Mouse (Mus musculus) megakaryocyte, embryonic 14.5 days (primary cell): ENCODE data around the gene Kcnj6. TPM values are rescaled to one million over a fixed set of nuclear protein-coding genes. Genes with fewer than 3 reads are reported as not detected.
"Not testable (repeated sequence)": the region's sequence is repeated elsewhere in the genome, so short reads cannot be mapped to it uniquely, and the experiment has no call there.

Source experiments
- H3K27me3 ChIP-seq: replicated peaks from 2 replicates; pipeline ENCODE3; 2012; ENCODE audit warnings: inconsistent platforms
- H3K36me3 ChIP-seq: replicated peaks from 2 replicates; pipeline ENCODE3; 2012; ENCODE audit warnings: low read length, inconsistent platforms, mixed read lengths
- H3K4me1 ChIP-seq: 2 replicates; pipeline ENCODE4 v1.6.1; 2012; ENCODE audit warnings: inconsistent platforms
- H3K4me3 ChIP-seq: replicated peaks from 2 replicates; pipeline ENCODE3; 2012; ENCODE audit warnings: moderate library complexity, mild to moderate bottlenecking, inconsistent platforms
- H3K9me3 ChIP-seq: 2 replicates; pipeline ENCODE4 v1.6.1; 2012; ENCODE audit warnings: inconsistent platforms
- FLI1 ChIP-seq: IDR thresholded peaks from 2 replicates; pipeline ENCODE4 v1.6.1; 2012; ENCODE audit warnings: low read length, inconsistent platforms, mixed read lengths
- GATA1 ChIP-seq: IDR thresholded peaks from 3 replicates; pipeline ENCODE4 v1.6.1; 2012; ENCODE audit warnings: mixed read lengths, low read length, inconsistent platforms, borderline replicate concordance
- polyA plus RNA-seq: library from polyadenylated mRNA; stranded (reverse); fragments of >175 nt; gene quantifications from 2 replicates; pipeline ENCODE4 v1.2.3, GENCODE M21; 2012; ENCODE audit warnings: low replicate concordance; ENCODE audit not compliant: insufficient read depth

The Kcnj6 gene
- polyA plus RNA-seq, 1 experiment, result not detected

DNA sequence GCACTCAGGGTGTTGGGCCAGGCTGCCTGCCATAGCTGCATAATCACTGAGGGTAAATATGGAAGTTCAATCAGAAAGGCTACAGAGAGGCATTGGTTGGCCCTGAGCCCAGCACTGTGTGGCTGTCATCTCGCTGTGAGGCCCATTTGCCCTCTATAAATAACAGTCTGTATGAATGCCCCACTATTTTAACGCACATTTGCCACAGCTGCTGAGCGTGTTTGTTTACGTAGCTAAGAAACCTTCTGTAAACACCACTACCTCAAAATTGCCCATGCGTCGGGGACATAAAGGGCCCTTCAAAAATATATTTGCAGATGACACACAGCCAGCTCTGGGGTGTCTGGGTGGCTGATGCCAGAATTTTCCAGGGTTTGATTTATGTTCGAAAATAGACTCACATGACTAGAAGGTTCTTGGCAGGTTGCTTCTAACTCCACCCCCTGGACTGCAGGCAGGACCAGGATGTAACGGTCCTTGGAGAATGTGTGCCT lies 170.4 kb downstream of the Kcnj6 start:
- TF ChIP-seq GATA1, result no peak
- no peak for TF ChIP-seq FLI1
- no peaks in the 10 kb centered on the region for H3K9me3 ChIP-seq
- H3K4me1 ChIP-seq, result no peaks in the 10 kb centered on the region; the same call in 1 of the 2 replicates
- no peaks in the 10 kb centered on the region for H3K36me3 ChIP-seq
- peaks cover 4% of the 10 kb centered on the region for H3K27me3 ChIP-seq
- no peak overlapping the region for H3K4me3 ChIP-seq

- no peaks in the 10 kb centered on the region for H3K36me3 ChIP-seq
- no peak for TF ChIP-seq FLI1
- TF ChIP-seq GATA1, result no peak
- no peak overlapping the region for H3K4me3 ChIP-seq
- no peaks in the 10 kb centered on the region; the same call in 1 of the 2 replicates for H3K9me3 ChIP-seq
- H3K4me1 ChIP-seq, result no peaks in the 10 kb centered on the region; the same call in 1 of the 2 replicates
- H3K27me3 ChIP-seq, result peaks cover 8% of the 10 kb centered on the region
Observed at GRCm38 (mm10) chr16:94825274-94825673, 172.2 kb downstream of the Kcnj6 start.

DNA sequence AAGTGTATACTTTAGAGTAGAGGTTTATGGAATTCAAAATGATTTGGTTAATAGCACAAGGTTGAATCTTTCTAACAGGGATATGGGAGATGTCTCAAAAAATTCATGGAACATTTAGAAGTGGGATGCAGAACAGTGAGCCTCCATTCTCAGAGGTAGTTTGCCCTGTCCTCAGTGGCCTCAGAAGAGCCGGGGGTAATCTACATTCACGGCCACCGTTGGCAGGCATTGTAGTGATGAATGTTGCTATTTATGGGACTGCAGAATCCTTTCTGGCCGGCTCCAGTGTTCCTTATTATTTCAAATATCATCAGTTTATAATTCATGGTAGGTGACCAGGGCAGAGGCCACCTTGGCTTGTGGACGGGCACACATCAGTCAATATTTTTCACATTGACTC lies 174.9 kb downstream of the Kcnj6 start:
- Histone ChIP-seq H3K9me3 (no peaks in the 10 kb centered on the region; the same call in 1 of the 2 replicates), H3K36me3 (no peaks in the 10 kb centered on the region), H3K4me3 (no peak overlapping the region), H3K4me1 (peaks cover 7% of the 10 kb centered on the region; the same call in 1 of the 2 replicates), H3K27me3 (peaks cover 15% of the 10 kb centered on the region)
- no peak for TF ChIP-seq FLI1

DNA sequence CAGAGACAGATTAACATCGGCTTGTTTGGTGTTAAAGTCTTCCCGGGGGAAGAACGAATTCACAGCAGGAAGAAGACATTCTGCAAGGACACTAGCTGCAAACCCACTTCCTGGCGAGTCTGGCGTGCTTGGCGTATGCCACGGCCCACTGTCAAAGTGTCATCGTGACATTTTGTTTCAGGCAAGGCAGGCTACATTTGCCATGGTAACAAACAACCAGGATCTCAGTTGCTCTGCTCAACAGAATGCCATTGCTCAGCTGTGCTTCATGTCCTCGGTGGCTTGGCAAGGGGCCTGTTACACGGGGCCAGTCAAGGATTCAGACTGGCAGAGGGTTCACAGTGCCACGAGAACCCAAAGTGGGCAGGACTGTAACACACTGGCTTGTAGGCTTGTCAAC lies 175.9 kb downstream of the Kcnj6 start:
- TF ChIP-seq FLI1 (no peak), GATA1 (no peak)
- no peaks in the 10 kb centered on the region; the same call in 1 of the 2 replicates for H3K9me3 ChIP-seq
- H3K4me1 ChIP-seq, result peaks cover 14% of the 10 kb centered on the region
- no peaks in the 10 kb centered on the region for H3K36me3 ChIP-seq
- no peak overlapping the region for H3K4me3 ChIP-seq
- H3K27me3 ChIP-seq, result peaks cover 16% of the 10 kb centered on the region

DNA sequence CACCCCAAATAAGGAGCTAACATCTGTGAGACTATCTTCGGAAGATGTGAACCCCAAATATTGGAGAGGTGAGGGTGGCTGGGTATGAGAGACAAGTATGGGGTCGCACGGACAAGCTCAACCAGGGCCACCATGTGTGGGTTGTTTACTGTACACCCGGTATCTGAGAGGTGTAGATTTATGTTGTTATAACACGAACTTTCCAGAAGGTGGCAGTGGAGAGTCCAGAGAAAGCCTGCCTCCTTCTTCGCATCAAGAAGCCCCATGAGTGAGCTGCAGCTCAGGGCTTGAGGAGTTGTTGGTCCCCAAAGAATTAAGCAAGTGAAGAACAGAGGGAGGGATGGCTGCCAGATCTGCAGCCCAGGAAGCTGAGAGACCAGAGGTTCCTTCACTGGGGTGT lies 181.1 kb downstream of the Kcnj6 start:
- no peak for TF ChIP-seq FLI1
- TF ChIP-seq GATA1, result no peak
- H3K4me3 ChIP-seq, result no peak overlapping the region
- peaks cover 18% of the 10 kb centered on the region for H3K4me1 ChIP-seq
- H3K36me3 ChIP-seq, result no peaks in the 10 kb centered on the region
- H3K27me3 ChIP-seq, result peaks cover 20% of the 10 kb centered on the region
- peaks cover 36% of the 10 kb centered on the region for H3K9me3 ChIP-seq

DNA sequence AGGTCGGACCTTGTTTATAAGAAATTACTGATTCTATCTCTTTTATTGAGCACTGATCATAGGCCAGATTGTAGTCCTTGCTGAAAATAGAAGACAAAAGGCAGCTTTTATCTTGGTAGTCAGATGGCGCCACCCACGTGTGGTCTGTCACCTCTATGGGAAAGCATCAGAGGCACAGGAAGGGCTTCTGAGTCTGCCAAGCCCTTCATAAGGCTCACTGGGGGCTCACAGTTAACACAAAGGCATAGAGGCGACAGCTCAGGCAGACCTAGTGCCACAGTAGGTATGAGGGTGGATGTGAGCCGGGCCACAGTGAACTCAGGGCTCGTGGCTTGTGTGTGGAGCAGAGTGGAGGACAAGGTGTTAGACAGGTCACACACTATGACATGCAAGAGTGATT lies 181.6 kb downstream of the Kcnj6 start:
- peaks cover 18% of the 10 kb centered on the region for H3K4me1 ChIP-seq
- TF ChIP-seq GATA1, result no peak
- TF ChIP-seq FLI1, result no peak
- peaks cover 37% of the 10 kb centered on the region for H3K9me3 ChIP-seq

DNA sequence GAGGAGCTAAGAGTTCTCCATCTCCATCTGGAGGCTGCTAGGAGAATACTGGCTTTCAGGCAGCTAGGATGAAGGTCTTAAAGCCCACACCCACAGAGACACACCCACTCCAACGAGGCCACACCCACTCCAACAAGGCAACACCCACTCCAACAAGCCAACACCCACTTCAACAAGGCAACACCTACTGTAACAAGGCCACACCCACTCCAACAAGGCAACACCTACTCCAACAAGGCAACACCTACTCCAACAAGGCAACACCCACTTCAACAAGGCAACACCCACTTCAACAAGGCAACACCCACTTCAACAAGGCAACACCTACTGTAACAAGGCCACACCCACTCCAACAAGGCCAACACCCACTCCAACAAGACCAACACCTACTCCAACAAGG lies 188.2 kb downstream of the Kcnj6 start:
- H3K27me3 ChIP-seq, result not testable (repeated sequence)

More for the DNA sequence above, 181.6 kb downstream of the Kcnj6 start:
- peaks cover 20% of the 10 kb centered on the region for H3K27me3 ChIP-seq
- H3K36me3 ChIP-seq, result no peaks in the 10 kb centered on the region
- H3K4me3 ChIP-seq, result no peak overlapping the region

GRCm38 (mm10) chr16:94798241-94798640 lies 199.3 kb downstream of the Kcnj6 start:
- no peak overlapping the region for H3K4me3 ChIP-seq
- TF ChIP-seq FLI1, result no peak
- no peak for TF ChIP-seq GATA1
- H3K4me1 ChIP-seq, result peaks cover 2% of the 10 kb centered on the region
- H3K9me3 ChIP-seq, result peaks cover 11% of the 10 kb centered on the region
- H3K27me3 ChIP-seq, result peaks cover 3% of the 10 kb centered on the region
- H3K36me3 ChIP-seq, result no peaks in the 10 kb centered on the region

More for the DNA sequence above, 188.2 kb downstream of the Kcnj6 start:
- not testable (repeated sequence) for H3K36me3 ChIP-seq, H3K4me1 ChIP-seq, H3K4me3 ChIP-seq
- H3K9me3 ChIP-seq, result peaks cover 32% of the 10 kb centered on the region

- Histone ChIP-seq H3K4me1 (peaks cover 8% of the 10 kb centered on the region), H3K9me3 (peaks cover 11% of the 10 kb centered on the region), H3K4me3 (no peak overlapping the region), H3K36me3 (no peaks in the 10 kb centered on the region), H3K27me3 (peaks cover 7% of the 10 kb centered on the region)
- TF ChIP-seq GATA1 (no peak), FLI1 (no peak)
Observed at GRCm38 (mm10) chr16:94797366-94797765, 200.1 kb downstream of the Kcnj6 start.

DNA sequence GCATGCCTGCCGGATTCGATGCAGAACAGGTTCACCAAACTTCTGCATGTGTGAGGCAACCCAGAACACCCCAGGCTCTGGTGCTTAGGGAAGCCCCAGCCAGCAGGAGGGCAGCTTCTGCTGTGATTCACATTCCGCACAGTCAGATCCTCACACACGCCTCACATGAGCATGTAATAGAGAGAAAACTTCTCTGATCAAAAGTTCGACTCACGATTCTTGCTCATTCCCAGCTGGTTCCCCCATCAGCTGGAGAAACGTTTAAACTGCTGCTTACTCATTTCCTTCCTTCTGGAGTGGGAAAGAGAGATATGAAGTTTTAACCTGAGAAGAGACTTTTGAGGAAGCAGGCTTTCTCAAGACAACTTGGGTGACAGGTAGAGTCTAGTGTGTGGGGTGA lies 204.5 kb downstream of the Kcnj6 start:
- peaks cover 32% of the 10 kb centered on the region for H3K27me3 ChIP-seq
- TF ChIP-seq FLI1, result no peak
- TF ChIP-seq GATA1, result no peak
- peaks cover 8% of the 10 kb centered on the region for H3K9me3 ChIP-seq
- H3K4me3 ChIP-seq, result no peak overlapping the region
- peaks cover 11% of the 10 kb centered on the region for H3K4me1 ChIP-seq
- H3K36me3 ChIP-seq, result no peaks in the 10 kb centered on the region

DNA sequence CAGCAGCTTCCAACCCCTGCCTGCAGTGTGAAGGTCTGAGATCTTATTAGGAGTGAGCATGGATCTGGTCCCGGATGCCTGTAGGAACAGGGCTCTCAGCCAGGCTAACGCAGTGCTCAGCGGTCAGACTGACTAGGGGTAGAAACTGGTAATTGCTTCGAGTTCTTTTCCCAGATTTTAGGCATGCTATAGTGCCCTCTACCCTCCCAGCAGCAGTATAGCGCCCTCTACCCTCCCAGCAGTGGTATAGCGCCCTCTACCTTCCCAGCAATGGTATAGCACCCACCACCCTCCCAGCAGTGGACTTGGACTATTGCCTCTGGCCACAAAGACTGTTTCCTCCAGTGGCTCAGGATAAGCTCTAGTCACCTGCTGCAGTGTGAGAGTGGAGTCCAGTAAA lies 207.5 kb downstream of the Kcnj6 start:
- H3K27me3 ChIP-seq, result peaks cover 35% of the 10 kb centered on the region
- peaks cover 11% of the 10 kb centered on the region for H3K4me1 ChIP-seq
- peaks cover 5% of the 10 kb centered on the region; the same call in 1 of the 2 replicates for H3K9me3 ChIP-seq
- no peak for TF ChIP-seq FLI1
- no peak for TF ChIP-seq GATA1
- no peaks in the 10 kb centered on the region for H3K36me3 ChIP-seq
- no peak overlapping the region for H3K4me3 ChIP-seq
